Mouse (Mus musculus): Measurements from ENCODE around the gene Tor1aip2.

DNA sequence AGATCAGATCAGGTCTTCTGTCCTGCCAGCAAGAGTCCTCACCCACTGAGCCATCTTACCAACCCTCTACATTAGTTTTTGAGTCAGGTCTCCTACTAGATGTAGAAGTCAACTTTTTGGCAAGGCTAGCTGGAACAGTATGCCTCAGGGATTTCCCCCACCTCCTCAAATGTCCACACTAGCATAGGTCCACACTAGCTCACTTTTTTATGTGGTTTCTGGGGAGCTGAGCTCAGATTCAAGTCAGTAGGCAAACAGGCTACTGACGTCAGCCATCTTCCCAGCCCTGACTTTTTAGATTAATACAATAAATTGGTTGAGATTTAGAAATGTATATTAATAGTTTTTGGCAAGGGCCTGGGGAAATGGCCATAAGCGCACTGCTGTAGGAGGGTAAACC lies 72.2 kb downstream of the Tor1aip2 start:
- TF ChIP-seq CTCF (conservative IDR thresholded peaks at IDR 0.05 in 1 of 2, IDR thresholded peaks at IDR 0.05 in 1 of 2; ENCODE audit: low read depth in 2 of 2, low read length in 2 of 2) (no peak), TCF12 (IDR thresholded peaks at IDR 0.05; ENCODE audit: low read depth, low read length) (no peak), EP300 (IDR thresholded peaks at IDR 0.05; ENCODE audit: low read length) (no peak), UBTF (IDR thresholded peaks at IDR 0.05; ENCODE audit: low read depth, low read length) (no peak), HCFC1 (IDR thresholded peaks at IDR 0.05; ENCODE audit: low read depth, low read length) (no peak), MXI1 (IDR thresholded peaks at IDR 0.05; ENCODE audit: low read depth, low read length) (no peak), POLR2A (IDR thresholded peaks at IDR 0.05; ENCODE audit: low read depth, low read length) (no peak), RCOR1 (conservative IDR thresholded peaks at IDR 0.05; ENCODE audit: low read depth, low read length) (no peak), ZNF384 (IDR thresholded peaks at IDR 0.05; ENCODE audit: low read depth, low read length) (no peak), MAX (IDR thresholded peaks at IDR 0.05; ENCODE audit: low read length) (no peak), SIN3A (IDR thresholded peaks at IDR 0.05; ENCODE audit: low read length) (no peak), MAZ (IDR thresholded peaks at IDR 0.05; ENCODE audit: low read depth, low read length) (no peak)
